Mouse (Mus musculus) thymus, adult 18-20 months (tissue): ENCODE data around the gene Csrp3.

ENCODE experiments used
- DNase-seq, 2 experiments: peaks; one replicate each; pipeline ENCODE4 v3.0.0; 2022; ENCODE audit warnings: mixed read lengths in 2 of 2

Csrp3 gene

GRCm38 (mm10) chr7:48864671-48865458 lies 17.0 kb upstream of the Csrp3 start:
- no peak for DNase-seq

- no peak for DNase-seq
Measured at GRCm38 (mm10) chr7:48864199-48864598, 16.4 kb upstream of the Csrp3 start.

DNA sequence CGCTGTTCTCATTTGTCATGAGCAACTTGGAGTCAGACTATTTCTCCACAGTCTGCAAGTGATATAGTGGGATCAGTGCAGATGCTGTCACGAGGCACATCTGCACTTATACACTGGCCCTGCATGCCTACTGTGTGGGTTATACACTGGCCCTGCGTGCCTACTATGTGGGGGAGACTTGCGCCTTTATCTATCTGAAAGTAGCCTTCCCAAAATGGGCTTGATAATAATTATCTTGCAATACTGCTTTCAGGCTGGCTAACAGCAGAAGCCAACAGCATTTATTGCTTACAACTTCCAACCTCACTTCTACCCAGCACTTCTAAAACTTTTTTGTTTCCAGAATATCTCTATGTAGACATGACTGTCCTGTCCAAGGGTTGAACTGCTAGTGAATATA lies 14.0 kb upstream of the Csrp3 start:
- DNase-seq: no peak

DNA sequence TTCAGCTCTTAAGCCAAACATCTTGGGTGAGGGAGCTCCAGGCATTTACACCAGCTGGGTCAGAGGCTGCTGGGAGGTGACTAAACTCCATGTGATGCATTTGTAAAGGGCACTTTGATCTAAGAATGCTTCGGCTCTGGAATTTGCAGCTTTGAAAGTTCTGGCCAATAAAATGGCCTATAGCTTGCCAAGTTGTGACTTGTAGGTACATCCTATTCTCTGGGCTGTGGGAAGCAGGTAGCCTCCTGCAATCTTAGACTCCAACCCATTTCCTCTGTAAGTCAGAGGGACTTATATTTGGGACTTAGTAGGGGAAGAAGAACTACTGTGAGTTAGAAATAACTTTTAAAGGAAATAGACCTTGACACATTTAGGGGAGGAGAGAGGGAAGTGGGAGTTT lies 13.1 kb upstream of the Csrp3 start:
- DNase-seq: no peak

DNA sequence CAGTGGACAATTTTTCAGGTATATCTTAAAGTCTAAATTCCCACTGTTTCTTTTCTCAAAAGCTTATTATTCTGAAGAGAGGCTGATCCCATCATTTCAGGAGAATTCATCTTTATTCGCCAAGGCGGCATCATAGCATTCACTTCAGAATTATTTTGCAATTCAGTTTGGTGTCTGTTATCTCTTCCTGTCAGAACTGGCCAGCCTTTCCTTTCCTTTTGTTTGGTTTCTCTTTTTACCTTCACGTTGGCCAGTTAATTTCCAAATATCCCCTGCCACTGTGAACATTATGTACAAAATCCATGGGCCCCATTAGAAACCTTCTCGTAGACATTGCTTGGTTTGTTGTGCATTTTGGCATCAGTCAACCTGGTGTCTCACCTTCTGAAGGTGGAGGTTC lies 11.5 kb upstream of the Csrp3 start:
- no peak for DNase-seq

- no peak for DNase-seq
Measured at GRCm38 (mm10) chr7:48858257-48858656, 10.4 kb upstream of the Csrp3 start.

- no peak for DNase-seq
Measured at GRCm38 (mm10) chr7:48855461-48855860, 7.6 kb upstream of the Csrp3 start.

GRCm38 (mm10) chr7:48853496-48853895 lies 5.7 kb upstream of the Csrp3 start:
- DNase-seq: no peak

GRCm38 (mm10) chr7:48851529-48852104 lies 3.8 kb upstream of the Csrp3 start:
- DNase-seq: no peak

DNA sequence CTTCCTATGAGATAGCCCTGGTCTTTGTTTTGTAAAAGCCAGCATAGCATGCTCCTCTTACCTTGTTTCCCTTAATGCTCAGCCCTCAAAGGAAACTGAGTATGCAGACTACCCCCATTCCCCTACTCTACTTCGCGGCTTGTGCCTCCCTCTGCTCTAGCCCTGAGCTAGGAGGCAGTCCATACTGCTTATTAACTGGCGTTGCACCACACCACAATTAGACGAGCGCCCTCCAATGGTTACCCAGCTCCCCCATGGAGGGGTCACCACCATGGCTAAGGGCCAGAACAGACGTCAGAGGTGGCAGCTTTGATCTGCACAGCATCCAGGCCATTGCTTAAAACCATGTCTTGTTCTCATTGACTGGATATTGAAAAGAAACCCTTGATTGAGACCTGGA lies 1.1 kb downstream of the Csrp3 start:
- DNase-seq: no peak

GRCm38 (mm10) chr7:48845213-48845973 lies 2.4 kb downstream of the Csrp3 start:
- no peak for DNase-seq

GRCm38 (mm10) chr7:48843541-48843940 lies 4.3 kb downstream of the Csrp3 start:
- DNase-seq: no peak

DNA sequence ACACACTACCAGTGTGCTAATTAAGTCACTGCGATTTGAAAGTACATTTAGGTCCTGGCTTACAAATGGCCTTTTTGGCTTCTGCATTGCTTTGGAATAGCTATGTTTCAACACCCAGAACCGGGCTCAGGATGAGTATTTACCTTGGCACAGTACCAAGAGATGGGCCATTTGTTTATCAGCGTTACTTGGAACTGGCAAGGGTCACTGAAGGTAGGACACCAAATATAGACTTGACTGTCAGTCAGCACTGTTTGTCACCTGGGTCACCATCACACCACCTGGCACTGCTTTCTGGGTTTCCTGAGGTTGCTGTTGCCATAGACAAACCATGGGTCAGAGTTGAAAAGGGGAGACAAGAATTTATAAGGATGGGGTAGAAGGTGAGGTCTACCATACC lies 5.5 kb downstream of the Csrp3 start:
- DNase-seq: no peak

DNA sequence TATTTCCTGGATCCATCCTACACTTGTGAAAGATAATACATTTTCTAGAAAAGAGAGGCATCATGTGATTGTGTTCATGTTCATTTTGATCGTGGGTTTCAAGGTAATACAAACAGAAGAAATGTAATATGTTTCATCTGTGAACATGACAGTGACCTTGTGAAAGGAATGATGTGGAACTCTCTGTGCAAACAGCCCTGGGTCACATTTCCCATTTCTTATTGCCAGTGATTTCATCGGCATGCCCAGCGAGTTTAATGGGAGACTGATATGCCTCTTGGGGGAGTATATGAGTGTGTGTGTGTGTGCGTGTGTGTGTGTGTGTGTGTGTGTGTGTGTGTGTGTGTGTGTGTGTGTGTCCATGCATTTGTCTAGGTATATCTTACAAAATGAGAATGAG lies 6.3 kb downstream of the Csrp3 start:
- no peak for DNase-seq

GRCm38 (mm10) chr7:48840545-48840944 lies 7.3 kb downstream of the Csrp3 start:
- no peak for DNase-seq

GRCm38 (mm10) chr7:48838434-48838833 lies 9.4 kb downstream of the Csrp3 start:
- no peak for DNase-seq

GRCm38 (mm10) chr7:48836949-48837348 lies 10.9 kb downstream of the Csrp3 start:
- no peak for DNase-seq

DNA sequence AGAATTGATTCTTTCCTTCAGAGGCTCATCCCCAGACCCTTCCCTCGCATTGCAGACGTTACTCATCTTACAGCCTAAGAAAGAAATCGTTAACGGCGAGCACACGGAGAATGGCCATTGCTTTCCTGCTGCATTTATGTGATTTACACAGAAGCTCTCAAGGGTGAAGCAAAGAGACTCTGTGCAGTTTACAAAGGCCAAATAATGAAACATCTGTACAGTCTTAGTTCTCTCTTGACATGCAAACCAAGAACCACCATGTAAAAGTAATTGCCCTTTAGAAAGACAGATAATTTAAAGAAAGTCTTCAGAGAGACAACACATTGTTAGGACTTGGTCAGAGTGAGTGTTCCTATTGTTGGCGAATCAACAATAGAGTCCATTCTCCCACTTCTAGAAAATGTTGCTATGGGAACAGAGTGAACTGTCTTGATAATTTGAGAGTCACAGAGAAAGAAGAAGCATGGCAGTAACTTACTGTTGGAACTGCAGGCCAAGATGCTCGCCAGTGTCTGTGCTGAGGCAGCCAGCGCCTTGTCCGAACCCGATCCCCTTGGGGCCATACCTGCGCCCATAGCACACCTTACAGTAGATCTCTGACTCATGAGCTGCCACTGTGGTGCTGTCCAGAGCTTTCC lies 12.7 kb downstream of the Csrp3 start:
- no peak for DNase-seq

- no peak for DNase-seq
Measured at GRCm38 (mm10) chr7:48834371-48834970, 13.4 kb downstream of the Csrp3 start.

- no peak for DNase-seq
Measured at GRCm38 (mm10) chr7:48832735-48833134, 15.1 kb downstream of the Csrp3 start.

DNA sequence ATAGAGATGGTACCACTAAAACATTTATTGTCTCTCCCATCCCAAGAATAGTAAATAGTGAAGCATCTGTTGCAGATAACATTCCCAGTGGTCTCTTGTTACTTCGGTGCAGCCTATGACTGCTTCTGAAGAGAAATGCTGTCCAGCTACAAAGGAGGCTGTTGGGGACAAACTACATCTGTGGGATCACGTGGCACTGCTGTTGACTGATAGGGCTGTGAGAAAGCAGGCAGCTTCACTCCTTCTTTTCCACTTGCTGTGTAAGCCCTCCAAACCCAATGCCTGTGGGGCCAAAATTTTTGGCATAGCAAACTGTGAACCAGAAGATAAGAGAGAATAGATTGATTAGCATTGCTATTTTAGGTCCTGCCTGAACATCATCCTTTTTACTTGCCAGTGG lies 17.4 kb downstream of the Csrp3 start:
- no peak for DNase-seq

GRCm38 (mm10) chr7:48829177-48829910 lies 18.5 kb downstream of the Csrp3 start:
- DNase-seq: no peak
